Mouse (Mus musculus) liver, postnatal 0 days (tissue): ENCODE data around the gene Rasgef1b.

Experiments
- CTCF ChIP-seq: sonication (generic); IDR thresholded peaks from 2 replicates; pipeline ENCODE4 v1.5.1; 2016; ENCODE audit warnings: antibody characterized with exemption, low read depth
- EP300 ChIP-seq: IDR thresholded peaks from 2 replicates; pipeline ENCODE4 v1.6.1; 2016; ENCODE audit warnings: antibody characterized with exemption, low read depth, mild to moderate bottlenecking

GRCm38 (mm10) chr5:99429273-99429672, 299.6 kb downstream of the Rasgef1b start:
- TF ChIP-seq CTCF (no peak), EP300 (no peak)
